Comparison of ENCODE assay signal across 8 mouse cellular contexts in the genomic region with DNA sequence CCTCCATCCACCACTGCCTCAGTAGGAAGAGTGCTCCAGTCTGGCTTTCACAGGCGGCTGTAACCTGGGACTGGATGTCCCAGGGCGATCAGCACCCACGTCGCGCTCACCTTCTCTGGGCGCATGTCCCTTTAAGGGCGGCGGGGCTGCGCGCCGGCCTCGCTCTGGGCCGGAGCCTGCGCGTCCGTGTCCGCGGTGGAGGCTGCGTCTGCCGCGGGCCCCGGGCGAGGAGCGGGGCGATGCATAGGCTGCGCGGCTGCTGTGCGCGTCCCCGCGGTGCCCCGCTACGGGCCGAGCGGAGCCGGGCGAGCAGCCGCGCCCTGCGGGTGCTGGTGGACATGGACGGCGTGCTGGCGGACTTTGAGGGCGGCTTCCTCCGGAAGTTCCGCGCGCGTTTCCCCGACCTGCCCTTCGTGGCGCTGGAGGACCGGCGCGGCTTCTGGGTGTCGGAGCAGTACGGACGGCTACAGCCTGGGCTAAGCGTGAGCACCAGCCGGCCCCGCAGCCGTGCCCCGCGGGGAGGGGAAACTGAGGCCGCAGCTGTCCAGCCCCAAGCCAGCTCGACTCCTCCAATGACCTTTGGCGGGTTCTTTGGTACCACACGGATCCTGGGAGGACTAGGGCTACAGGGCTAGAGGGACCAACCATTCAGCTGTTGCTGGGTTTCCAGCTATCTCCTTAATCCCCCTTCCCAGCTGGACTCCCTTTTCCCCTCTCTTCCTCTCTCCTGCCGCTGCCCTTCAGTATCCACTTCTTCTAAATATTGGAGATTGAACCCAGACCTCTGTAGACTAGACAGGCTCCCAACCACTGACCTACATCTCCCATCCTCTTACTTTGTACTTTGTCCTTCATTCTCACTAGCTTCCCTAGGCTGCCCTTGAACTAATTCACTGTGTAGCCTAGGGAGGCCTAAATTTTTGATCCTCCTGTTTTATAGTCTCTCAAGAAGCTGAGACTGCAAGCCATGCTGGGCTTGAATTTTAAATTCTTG. TPM values are rescaled to one million over a fixed set of nuclear protein-coding genes. Genes with fewer than 3 reads are reported as not detected.
A peak's percentile ranks its signal among the peaks of the same experiment; 100 is the strongest.
DNase-seq lines count a peak whose midpoint lies in the region; ATAC-seq and TF ChIP-seq lines count a peak whose summit lies in the region.

No protein-coding gene starts in this region.

- peak overlapping the region; percentile 17; the same call in 1 of the 2 replicates for H3K27ac ChIP-seq in CH12.LX (ENCODE audit: insufficient read depth, low read depth)
- H3K27ac ChIP-seq in forebrain, embryonic 12.5 days = peak overlapping the region; percentile 92
- peak overlapping the region; percentile 92 for H3K27ac ChIP-seq in heart, postnatal 0 days (ENCODE audit: low read depth)
- H3K27ac ChIP-seq in neural tube, embryonic 14.5 days (ENCODE audit: low read depth, low read length) = peak overlapping the region; percentile 82

- H3K9me3 ChIP-seq in CH12.LX (replicated peaks; ENCODE audit: low read length) = no peaks in the 10 kb centered on the region
- H3K9me3 ChIP-seq in forebrain, embryonic 12.5 days = no peaks in the 10 kb centered on the region
- no peaks in the 10 kb centered on the region for H3K9me3 ChIP-seq in heart, postnatal 0 days (replicated peaks; ENCODE audit: control insufficient read depth, low read length)
- H3K9me3 ChIP-seq in neural tube, embryonic 14.5 days (ENCODE audit: control insufficient read depth, low read length) = no peaks in the 10 kb centered on the region

- in situ Hi-C loops in CH12.LX (cut with MboI; ENCODE audit: low pct_ligation_motif_present, low pct_unique_long_range_greater_than_20kb, low sequenced_read_pairs) = no loop called here

- peak; percentile 50 for DNase-seq in CH12.LX (ENCODE audit: extremely low read depth)
- peak; percentile 43 for DNase-seq in c-Kit-positive CD71-positive TER-119-negative erythroid progenitor cells, embryonic 14.5 days (ENCODE audit: low read depth)
- DNase-seq in heart, postnatal 0 days (ENCODE audit: low spot score) = peak; percentile 53
- peak; percentile 86 to 90 for DNase-seq in kidney, postnatal 4 days
- DNase-seq in lung, adult 18-20 months = peak; percentile 79 to 83
- peak; percentile 85 for DNase-seq in testis, postnatal 10 days (ENCODE audit: low spot score)

- no peak for TF ChIP-seq EP300 in CH12.LX (IDR thresholded peaks at IDR 0.05; ENCODE audit: low read length)
- TF ChIP-seq EP300 in heart, postnatal 0 days (IDR thresholded peaks at IDR 0.05; ENCODE audit: low read depth) = no peak

- no peaks in the 10 kb centered on the region for H3K27me3 ChIP-seq in CH12.LX (replicated peaks)
- H3K27me3 ChIP-seq in forebrain, embryonic 12.5 days = no peaks in the 10 kb centered on the region
- H3K27me3 ChIP-seq in heart, postnatal 0 days (ENCODE audit: control insufficient read depth, insufficient read depth, low read length) = no peaks in the 10 kb centered on the region
- no peaks in the 10 kb centered on the region for H3K27me3 ChIP-seq in neural tube, embryonic 14.5 days (ENCODE audit: control insufficient read depth, insufficient read depth, low read length)

- peaks cover 15 to 53% of the 10 kb centered on the region in 2 experiments for H3K4me1 ChIP-seq in CH12.LX (ENCODE audit: control insufficient read depth in 1 of 2, insufficient read depth in 2 of 2)
- H3K4me1 ChIP-seq in forebrain, embryonic 12.5 days = peaks cover 8% of the 10 kb centered on the region; the same call in 1 of the 2 replicates
- H3K4me1 ChIP-seq in heart, postnatal 0 days (ENCODE audit: control insufficient read depth, insufficient read depth) = peaks cover 10% of the 10 kb centered on the region
- peaks cover 6% of the 10 kb centered on the region; the same call in 1 of the 2 replicates for H3K4me1 ChIP-seq in neural tube, embryonic 14.5 days (ENCODE audit: control insufficient read depth, insufficient read depth, low read length)

- TF ChIP-seq POLR2A in CH12.LX (IDR thresholded peaks at IDR 0.05; ENCODE audit: low read depth, low read length) = peak; percentile 89

- peaks cover 11 to 40% of the 10 kb centered on the region in 2 experiments for H3K36me3 ChIP-seq in CH12.LX (replicated peaks in 1 of 2; ENCODE audit: control insufficient read depth in 1 of 2, insufficient read depth in 1 of 2, low read length in 1 of 2)
- H3K36me3 ChIP-seq in forebrain, embryonic 12.5 days (replicated peaks) = peaks cover 2% of the 10 kb centered on the region; the same call in 1 of the 2 replicates
- H3K36me3 ChIP-seq in heart, postnatal 0 days (replicated peaks; ENCODE audit: control insufficient read depth, insufficient read depth, low read length) = no peaks in the 10 kb centered on the region
- no peaks in the 10 kb centered on the region; the same call in 1 of the 2 replicates for H3K36me3 ChIP-seq in neural tube, embryonic 14.5 days (ENCODE audit: control insufficient read depth, insufficient read depth, low read length)

- peak overlapping the region; percentile 95 for H3K9ac ChIP-seq in CH12.LX (ENCODE audit: insufficient read depth, low read depth)
- peak overlapping the region; percentile 86 for H3K9ac ChIP-seq in forebrain, embryonic 12.5 days
- peak overlapping the region; percentile 86 for H3K9ac ChIP-seq in heart, postnatal 0 days (replicated peaks; ENCODE audit: low read depth, low read length)
- peak overlapping the region; percentile 85 for H3K9ac ChIP-seq in neural tube, embryonic 14.5 days (replicated peaks; ENCODE audit: low read depth, low read length)

- under 1% methylated on average over 69 of the region's 69 CpGs for WGBS in forebrain, embryonic 12.5 days
- under 1% methylated on average over 51 of the region's 69 CpGs for WGBS in heart, postnatal 0 days
- WGBS in neural tube, embryonic 14.5 days = under 1% methylated on average over 49 of the region's 69 CpGs

- dilution Hi-C loops in CH12.LX (cut with MboI; ENCODE audit: extremely low pct_ligation_motif_present, extremely low pct_unique_long_range_greater_than_20kb, low sequenced_read_pairs) = no loop called here

- H3K4me2 ChIP-seq in CH12.LX (ENCODE audit: insufficient read depth, low read depth, poor library complexity, severe bottlenecking) = peak overlapping the region; percentile 91
- peak overlapping the region; percentile 67 for H3K4me2 ChIP-seq in forebrain, embryonic 12.5 days
- peak overlapping the region; percentile 95 for H3K4me2 ChIP-seq in heart, postnatal 0 days (ENCODE audit: low read depth, low read length)
- peak overlapping the region; percentile 73 for H3K4me2 ChIP-seq in neural tube, embryonic 14.5 days (ENCODE audit: low read depth, low read length)

- TF ChIP-seq RAD21 in CH12.LX (IDR thresholded peaks at IDR 0.05; ENCODE audit: low read depth, low read length) = no peak

- H3K4me3 ChIP-seq in CH12.LX (replicated peaks in 1 of 3; ENCODE audit: low read depth in 2 of 3, low read length in 2 of 3, poor library complexity in 1 of 3) = peak overlapping the region; percentile 69 to 90 (median 76)
- H3K4me3 ChIP-seq in forebrain, embryonic 12.5 days (replicated peaks) = peak overlapping the region; percentile 84
- peak overlapping the region; percentile 93 for H3K4me3 ChIP-seq in heart, postnatal 0 days (ENCODE audit: low read depth, low read length)
- peak overlapping the region; percentile 76 for H3K4me3 ChIP-seq in neural tube, embryonic 14.5 days (ENCODE audit: low read depth, low read length)

- peak in 1 of 2 experiments; percentile 7; a peak in 1 of 4 replicates for TF ChIP-seq CTCF in CH12.LX (conservative IDR thresholded peaks at IDR 0.05 in 1 of 2, IDR thresholded peaks at IDR 0.05 in 1 of 2; ENCODE audit: low read depth in 2 of 2, low read length in 2 of 2)
- TF ChIP-seq CTCF in heart, postnatal 0 days (IDR thresholded peaks at IDR 0.05; ENCODE audit: low read depth) = no peak

- ATAC-seq in forebrain, embryonic 12.5 days (ENCODE audit: low FRiP score) = peak; percentile 91
- peak; percentile 88 for ATAC-seq in heart, postnatal 0 days (ENCODE audit: insufficient read depth, low read depth)
- ATAC-seq in neural tube, embryonic 14.5 days (ENCODE audit: low read depth) = peak; percentile 91

- peaks cover 14% of the 10 kb centered on the region for H3K79me2 ChIP-seq in CH12.LX (replicated peaks; ENCODE audit: control insufficient read depth, extremely low read depth, insufficient read depth, poor library complexity, severe bottlenecking)

TF ChIP-seq in CH12.LX, 34 proteins besides CTCF, POLR2A, EP300 and RAD21 (continues in another document):
- TF ChIP-seq POLR2AphosphoS2 (IDR thresholded peaks at IDR 0.05; ENCODE audit: low read depth, low read length) (no peak), ELF1 (IDR thresholded peaks at IDR 0.05; ENCODE audit: low read depth, low read length) (peak; percentile 85), KAT2A (IDR thresholded peaks at IDR 0.05; ENCODE audit: insufficient replicate concordance, low read length) (no peak), ZC3H11A (IDR thresholded peaks at IDR 0.05; ENCODE audit: low read depth, low read length) (no peak)

RNA-seq across cellular contexts. Expression of a gene that starts 8.6 kb away (rescaled TPM):
- total RNA-seq in CH12.LX (2012; rRNA removed) = 128 and 140 TPM in 2 replicates
- total RNA-seq in CH12.LX (2014; rRNA removed) = 317 and 374 TPM in 2 replicates
- 248 and 267 TPM in 2 replicates for polyA plus RNA-seq in CH12.LX (2012; ENCODE audit: insufficient read length, low read depth)
- 221 and 226 TPM in 2 replicates for polyA plus RNA-seq in forebrain, embryonic 12.5 days (2016; fragmentation: Nextera tagmentation; extraction: Ambion mirVana)
- total RNA-seq in heart, postnatal 0 days (2014; rRNA removed; ENCODE audit: low replicate concordance) = 131 and 159 TPM in 2 replicates
- polyA plus RNA-seq in heart, postnatal 0 days (2015; fragmentation: Nextera tagmentation; extraction: Ambion mirVana) = 114 and 119 TPM in 2 replicates
- polyA plus RNA-seq in neural tube, embryonic 14.5 days (2014; fragmentation: Nextera tagmentation; extraction: Ambion mirVana) = 211 and 212 TPM in 2 replicates

RNA-seq across cellular contexts. Expression of a gene that starts 8.9 kb away (rescaled TPM):
- total RNA-seq in CH12.LX (2012; rRNA removed) (23.1 and 24.3 TPM in 2 replicates), CH12.LX (2014; rRNA removed) (24.6 and 25.7 TPM in 2 replicates)
- polyA plus RNA-seq in CH12.LX (2012; ENCODE audit: insufficient read length, low read depth) = 16.4 and 22.3 TPM in 2 replicates
- 41.5 and 41.9 TPM in 2 replicates for polyA plus RNA-seq in forebrain, embryonic 12.5 days (2016; fragmentation: Nextera tagmentation; extraction: Ambion mirVana)
- 59.6 and 63.1 TPM in 2 replicates for total RNA-seq in heart, postnatal 0 days (2014; rRNA removed; ENCODE audit: low replicate concordance)
- polyA plus RNA-seq in heart, postnatal 0 days (2015; fragmentation: Nextera tagmentation; extraction: Ambion mirVana) = 42.3 and 42.8 TPM in 2 replicates
- polyA plus RNA-seq in neural tube, embryonic 14.5 days (2014; fragmentation: Nextera tagmentation; extraction: Ambion mirVana) = 69.6 and 80.7 TPM in 2 replicates

RNA-seq across cellular contexts. Expression of a gene that starts 38.4 kb away (rescaled TPM):
- total RNA-seq in CH12.LX (2012; rRNA removed) (36.1 and 37.2 TPM in 2 replicates), CH12.LX (2014; rRNA removed) (28.7 and 31.7 TPM in 2 replicates)
- polyA plus RNA-seq in CH12.LX (2012; ENCODE audit: insufficient read length, low read depth) = 31.1 and 35.1 TPM in 2 replicates
- 33.3 and 36.1 TPM in 2 replicates for polyA plus RNA-seq in forebrain, embryonic 12.5 days (2016; fragmentation: Nextera tagmentation; extraction: Ambion mirVana)
- total RNA-seq in heart, postnatal 0 days (2014; rRNA removed; ENCODE audit: low replicate concordance) = 38.2 and 46.9 TPM in 2 replicates
- 43.0 and 43.3 TPM in 2 replicates for polyA plus RNA-seq in heart, postnatal 0 days (2015; fragmentation: Nextera tagmentation; extraction: Ambion mirVana)
- 39.3 and 41.6 TPM in 2 replicates for polyA plus RNA-seq in neural tube, embryonic 14.5 days (2014; fragmentation: Nextera tagmentation; extraction: Ambion mirVana)

Comparison
In these comparisons a context has a peak if more than half of its experiments do, and no peak if none do; other contexts are left out.
1. Peak in every context shown above with its lines: DNase-seq, ATAC-seq, H3K4me3 ChIP-seq and H3K27ac ChIP-seq.
2. H3K27ac ChIP-seq: peak in every context shown above with its lines; median percentile 92 in forebrain, embryonic 12.5 days; 92 in heart, postnatal 0 days; 82 in neural tube, embryonic 14.5 days; 17 in CH12.LX.